Mouse (Mus musculus) CH12.LX (cell line): ENCODE measurements around the gene Lgals4. TPM values are rescaled to one million over a fixed set of nuclear protein-coding genes. Genes with fewer than 3 reads are reported as not detected.

Source experiments
- DNase-seq: peaks from one replicate; pipeline ENCODE4 v3.0.0-alpha.2; 2013; ENCODE audit errors: extremely low read depth
- H3K27ac ChIP-seq: 2 replicates; pipeline ENCODE4 v1.5.1; 2012; ENCODE audit warnings: low read depth, mild to moderate bottlenecking, control low read depth, moderate library complexity; ENCODE audit not compliant: insufficient read depth
- H3K27me3 ChIP-seq: replicated peaks from 2 replicates; pipeline ENCODE3; 2012; ENCODE audit warnings: inconsistent platforms
- H3K36me3 ChIP-seq, 2 experiments: replicated peaks in 1 of 2; 2 replicates each; pipeline versions ENCODE3 to v1.6.1; 2012; ENCODE audit warnings: inconsistent platforms in 1 of 2, low read length in 1 of 2, mild to moderate bottlenecking in 1 of 2, mixed read lengths in 1 of 2, moderate library complexity in 1 of 2; ENCODE audit not compliant: control insufficient read depth in 1 of 2, insufficient read depth in 1 of 2
- H3K4me1 ChIP-seq, 2 experiments: 2 replicates each; pipeline ENCODE4 v1.6.1; 2012; ENCODE audit warnings: inconsistent platforms in 1 of 2, moderate library complexity in 1 of 2; ENCODE audit not compliant: insufficient read depth in 2 of 2, control insufficient read depth in 1 of 2
- H3K4me2 ChIP-seq: 2 replicates; pipeline ENCODE4 v1.6.1; 2012; ENCODE audit warnings: low read depth, mild to moderate bottlenecking, control low read depth; ENCODE audit not compliant: poor library complexity, insufficient read depth, severe bottlenecking
- H3K4me3 ChIP-seq, 3 experiments: fragments of 150-350 bp in 1 of 3; sonication (generic) in 1 of 3; replicated peaks in 1 of 3; 2 replicates each; pipeline versions ENCODE3 to v1.5.1; 2011 to 2012; ENCODE audit warnings: low read depth in 2 of 3, low read length in 2 of 3, mild to moderate bottlenecking in 2 of 3, moderate library complexity in 2 of 3, control low read depth in 1 of 3, improper control_type of control experiment in 1 of 3, inconsistent platforms in 1 of 3, mixed read lengths in 1 of 3; ENCODE audit not compliant: poor library complexity in 1 of 3
- H3K79me2 ChIP-seq: replicated peaks from 2 replicates; pipeline ENCODE4 v1.6.1; 2012; ENCODE audit warnings: mild to moderate bottlenecking, moderate library complexity; ENCODE audit not compliant: control insufficient read depth, poor library complexity, insufficient read depth, severe bottlenecking; ENCODE audit errors: extremely low read depth
- H3K9ac ChIP-seq: 2 replicates; pipeline ENCODE4 v1.6.1; 2012; ENCODE audit warnings: low read depth, mild to moderate bottlenecking, control low read depth, moderate library complexity; ENCODE audit not compliant: insufficient read depth
- H3K9me3 ChIP-seq: replicated peaks from 2 replicates; pipeline ENCODE3; 2012; ENCODE audit warnings: low read length, inconsistent platforms, mixed read lengths
- BHLHE40 ChIP-seq: IDR thresholded peaks from 2 replicates; pipeline ENCODE4 v1.6.1; 2011; ENCODE audit warnings: mild to moderate bottlenecking, low read depth, low read length, improper control_type of control experiment
- CHD1 ChIP-seq: IDR thresholded peaks from 2 replicates; pipeline ENCODE4 v1.6.1; 2012; ENCODE audit warnings: low read depth, low read length, improper control_type of control experiment, inconsistent platforms
- CHD2 ChIP-seq: IDR thresholded peaks from 2 replicates; pipeline ENCODE4 v1.6.1; 2011; ENCODE audit warnings: low read length, improper control_type of control experiment
- EP300 ChIP-seq: IDR thresholded peaks from 2 replicates; pipeline ENCODE4 v1.6.1; 2011; ENCODE audit warnings: low read length, improper control_type of control experiment
- ETS1 ChIP-seq: conservative IDR thresholded peaks from 2 replicates; pipeline ENCODE4 v1.6.1; 2012; ENCODE audit warnings: low read depth, mild to moderate bottlenecking, inconsistent platforms, low read length, improper control_type of control experiment, moderate library complexity
- GABPA ChIP-seq: IDR thresholded peaks from 2 replicates; pipeline ENCODE4 v1.6.1; 2012; ENCODE audit warnings: low read depth, low read length, improper control_type of control experiment, inconsistent platforms; ENCODE audit not compliant: insufficient replicate concordance
- HCFC1 ChIP-seq: IDR thresholded peaks from 2 replicates; pipeline ENCODE4 v1.6.1; 2012; ENCODE audit warnings: low read depth, mild to moderate bottlenecking, inconsistent platforms, low read length, improper control_type of control experiment
- IRF4 ChIP-seq: IDR thresholded peaks from 2 replicates; pipeline ENCODE4 v1.6.1; 2014; ENCODE audit warnings: low read depth, mild to moderate bottlenecking, inconsistent platforms, low read length, improper control_type of control experiment
- JUN ChIP-seq: IDR thresholded peaks from 2 replicates; pipeline ENCODE4 v1.6.1; 2011; ENCODE audit warnings: low read depth, mild to moderate bottlenecking, low read length, improper control_type of control experiment, moderate library complexity; ENCODE audit not compliant: insufficient read depth
- JUND ChIP-seq: conservative IDR thresholded peaks from 2 replicates; pipeline ENCODE4 v1.6.1; 2011; ENCODE audit warnings: low read depth, low read length, improper control_type of control experiment
- KAT2A ChIP-seq: IDR thresholded peaks from 2 replicates; pipeline ENCODE4 v1.6.1; 2012; ENCODE audit warnings: low read length, improper control_type of control experiment, inconsistent platforms; ENCODE audit not compliant: insufficient replicate concordance
- MAFK ChIP-seq: IDR thresholded peaks from 2 replicates; pipeline ENCODE4 v1.6.1; 2011; ENCODE audit warnings: low read length, improper control_type of control experiment; ENCODE audit not compliant: insufficient replicate concordance
- MAX ChIP-seq: IDR thresholded peaks from 2 replicates; pipeline ENCODE4 v1.6.1; 2011; ENCODE audit warnings: low read length, improper control_type of control experiment
- MAZ ChIP-seq: IDR thresholded peaks from 2 replicates; pipeline ENCODE4 v1.6.1; 2012; ENCODE audit warnings: low read depth, mild to moderate bottlenecking, inconsistent platforms, low read length, improper control_type of control experiment, moderate library complexity
- MYC ChIP-seq: IDR thresholded peaks from 2 replicates; pipeline ENCODE4 v1.6.1; 2011; ENCODE audit warnings: low read depth, mild to moderate bottlenecking, improper control_type of control experiment, low read length
- NELFE ChIP-seq: IDR thresholded peaks from 2 replicates; pipeline ENCODE4 v1.6.1; 2011; ENCODE audit warnings: low read depth, low read length, improper control_type of control experiment
- NRF1 ChIP-seq: IDR thresholded peaks from 2 replicates; pipeline ENCODE4 v1.6.1; 2014; ENCODE audit warnings: low read depth, mild to moderate bottlenecking, inconsistent platforms, low read length, improper control_type of control experiment, moderate library complexity
- POLR2A ChIP-seq: IDR thresholded peaks from 2 replicates; pipeline ENCODE4 v1.6.1; 2011; ENCODE audit warnings: low read depth, mild to moderate bottlenecking, improper control_type of control experiment, low read length
- POLR2AphosphoS2 ChIP-seq: IDR thresholded peaks from 2 replicates; pipeline ENCODE4 v1.6.1; 2011; ENCODE audit warnings: low read depth, low read length, improper control_type of control experiment
- RAD21 ChIP-seq: IDR thresholded peaks from 2 replicates; pipeline ENCODE4 v1.6.1; 2011; ENCODE audit warnings: low read depth, mild to moderate bottlenecking, low read length, improper control_type of control experiment, moderate library complexity
- RCOR1 ChIP-seq: conservative IDR thresholded peaks from 2 replicates; pipeline ENCODE4 v1.6.1; 2012; ENCODE audit warnings: low read depth, mild to moderate bottlenecking, inconsistent platforms, low read length, improper control_type of control experiment
- SIN3A ChIP-seq: IDR thresholded peaks from 2 replicates; pipeline ENCODE4 v1.6.1; 2012; ENCODE audit warnings: low read length, improper control_type of control experiment, inconsistent platforms
- TBP ChIP-seq: conservative IDR thresholded peaks from 2 replicates; pipeline ENCODE4 v1.6.1; 2011; ENCODE audit warnings: low read depth, low read length, improper control_type of control experiment
- TCF12 ChIP-seq: IDR thresholded peaks from 2 replicates; pipeline ENCODE4 v1.6.1; 2014; ENCODE audit warnings: low read depth, mild to moderate bottlenecking, inconsistent platforms, low read length, improper control_type of control experiment
- UBTF ChIP-seq: IDR thresholded peaks from 2 replicates; pipeline ENCODE4 v1.6.1; 2012; ENCODE audit warnings: low read depth, mild to moderate bottlenecking, inconsistent platforms, low read length, improper control_type of control experiment, moderate library complexity
- USF1 ChIP-seq: IDR thresholded peaks from 2 replicates; pipeline ENCODE4 v1.6.1; 2014; ENCODE audit warnings: low read depth, mild to moderate bottlenecking, inconsistent platforms, low read length, improper control_type of control experiment
- ZC3H11A ChIP-seq: IDR thresholded peaks from 2 replicates; pipeline ENCODE4 v1.6.1; 2012; ENCODE audit warnings: low read depth, mild to moderate bottlenecking, inconsistent platforms, low read length, improper control_type of control experiment
- ZKSCAN1 ChIP-seq: IDR thresholded peaks from 2 replicates; pipeline ENCODE4 v1.6.1; 2012; ENCODE audit warnings: low read depth, inconsistent platforms, low read length, improper control_type of control experiment, borderline replicate concordance
- ZMIZ1 ChIP-seq: IDR thresholded peaks from 2 replicates; pipeline ENCODE4 v1.6.1; 2012; ENCODE audit warnings: low read depth, mild to moderate bottlenecking, inconsistent platforms, low read length, improper control_type of control experiment
- dilution Hi-C: fragments of 300-500 bp; cut with MboI; formaldehyde crosslinking; loops from 2 replicates; pipeline ENCODE4 v1.14.3; 2020; ENCODE audit warnings: low sequenced_read_pairs; ENCODE audit not compliant: extremely low pct_unique_long_range_greater_than_20kb, extremely low pct_ligation_motif_present
- in situ Hi-C: fragments of 300-500 bp; cut with MboI; formaldehyde crosslinking; loops from 3 replicates; pipeline ENCODE4 v1.14.3; 2019; ENCODE audit warnings: low sequenced_read_pairs, low pct_ligation_motif_present, low pct_unique_long_range_greater_than_20kb, mixed read lengths
- polyA plus RNA-seq: library from polyadenylated mRNA; unstranded; fragments of >175 nt; gene quantifications from 2 replicates; pipeline ENCODE4 v1.2.1, GENCODE M21; 2012; ENCODE audit warnings: low read depth; ENCODE audit not compliant: insufficient read length
- total RNA-seq, 2 experiments: library from RNA; depleted of rRNA; stranded (reverse); fragments of 300-350 nt in 1 of 2; fragments of >200 nt in 1 of 2; gene quantifications; 2 replicates each; pipeline ENCODE4 v1.2.3; 2012 to 2014

Lgals4 gene
- total and polyA plus RNA-seq, 3 experiments, result 2.6 to 7.0 (median 6.5) TPM

DNA sequence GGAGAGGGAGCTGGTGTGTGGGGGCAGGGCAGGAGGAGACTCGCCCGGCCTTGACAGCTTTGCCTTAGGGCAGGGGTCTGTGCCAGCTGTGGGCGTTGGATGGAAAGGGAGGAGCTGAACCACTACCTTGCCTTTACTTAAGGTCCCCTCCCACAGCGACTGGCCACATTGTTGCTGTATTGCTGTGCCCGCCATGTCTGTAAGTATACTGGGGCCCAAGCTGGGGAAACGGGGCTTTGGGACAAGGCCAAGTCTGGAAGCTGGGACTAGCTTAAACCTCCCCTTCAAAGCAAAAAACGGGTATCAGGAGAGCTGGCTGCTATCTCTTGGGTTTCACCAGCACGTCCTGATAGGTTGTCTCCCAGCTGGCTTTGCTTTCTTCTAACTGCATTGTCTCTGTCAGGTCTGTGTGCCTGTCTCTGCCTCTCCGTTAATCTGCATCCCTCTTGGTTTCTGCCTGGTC lies 30.7 kb downstream of the Lgals4 start:
- no peaks in the 10 kb centered on the region for H3K27me3 ChIP-seq
- no peak overlapping the region for H3K4me3 ChIP-seq
- peaks cover 5% of the 10 kb centered on the region for H3K9me3 ChIP-seq
- peaks cover 9 to 23% of the 10 kb centered on the region in 2 experiments for H3K4me1 ChIP-seq
- H3K4me2 ChIP-seq, result no peak overlapping the region
- H3K27ac ChIP-seq, result no peak overlapping the region
- H3K79me2 ChIP-seq, result no peaks in the 10 kb centered on the region
- no peaks in the 10 kb centered on the region for H3K36me3 ChIP-seq
- DNase-seq, result no peak
- TF ChIP-seq POLR2AphosphoS2 (no peak), EP300 (no peak), KAT2A (no peak), MAX (no peak), POLR2A (no peak), CHD1 (no peak), SIN3A (no peak), NELFE (no peak), BHLHE40 (no peak), TCF12 (no peak), HCFC1 (no peak), JUND (no peak), TBP (no peak)
- in situ Hi-C loops (no loop called here), dilution Hi-C loops (no loop called here)
- no peak overlapping the region for H3K9ac ChIP-seq

- peak overlapping the region; percentile 74 for H3K4me2 ChIP-seq
- in situ Hi-C loops (loop anchor here (5.0 kb wide), 2 partner anchors 38 to 68 kb away; partner anchors contain the start of gene Ech1), dilution Hi-C loops (no loop called here)
- peaks cover 9 to 23% of the 10 kb centered on the region in 2 experiments for H3K4me1 ChIP-seq
- peak overlapping the region; percentile 33; the same call in 1 of the 2 replicates for H3K27ac ChIP-seq
- H3K9me3 ChIP-seq, result peaks cover 4% of the 10 kb centered on the region
- peak; percentile 95 for DNase-seq
- H3K36me3 ChIP-seq, result no peaks in the 10 kb centered on the region
- H3K4me3 ChIP-seq, result peak overlapping the region; percentile 49 to 56 (median 54)
- H3K9ac ChIP-seq, result peak overlapping the region; percentile 76
- no peaks in the 10 kb centered on the region for H3K79me2 ChIP-seq
- H3K27me3 ChIP-seq, result no peaks in the 10 kb centered on the region
- TF ChIP-seq RCOR1 (no peak), UBTF (0 out of 2 replicates have a peak, but pooled peaks have one; percentile 50), ZC3H11A (no peak), MAX (peak; percentile 73), NELFE (peak; percentile 84), GABPA (no peak), ZKSCAN1 (no peak), CHD2 (no peak), TCF12 (peak; percentile 78; the same call in 1 of the 2 replicates), POLR2A (peak; percentile 91), MYC (no peak), IRF4 (peak; percentile 66), NRF1 (peak; percentile 97), CHD1 (no peak), ETS1 (peak; percentile 51), ZMIZ1 (peak; percentile 35; the same call in 1 of the 2 replicates), RAD21 (no peak), MAFK (no peak), JUN (0 out of 2 replicates have a peak, but pooled peaks have one; percentile 2), USF1 (no peak), POLR2AphosphoS2 (peak; percentile 53; the same call in 1 of the 2 replicates), KAT2A (0 out of 2 replicates have a peak, but pooled peaks have one; percentile 35), MAZ (no peak)
These were observed 32.0 kb downstream of the Lgals4 start for GRCm38 (mm10) chr7:28865481-28866300.
